9 mouse cellular contexts compared by ENCODE assay signal in the genomic region with DNA sequence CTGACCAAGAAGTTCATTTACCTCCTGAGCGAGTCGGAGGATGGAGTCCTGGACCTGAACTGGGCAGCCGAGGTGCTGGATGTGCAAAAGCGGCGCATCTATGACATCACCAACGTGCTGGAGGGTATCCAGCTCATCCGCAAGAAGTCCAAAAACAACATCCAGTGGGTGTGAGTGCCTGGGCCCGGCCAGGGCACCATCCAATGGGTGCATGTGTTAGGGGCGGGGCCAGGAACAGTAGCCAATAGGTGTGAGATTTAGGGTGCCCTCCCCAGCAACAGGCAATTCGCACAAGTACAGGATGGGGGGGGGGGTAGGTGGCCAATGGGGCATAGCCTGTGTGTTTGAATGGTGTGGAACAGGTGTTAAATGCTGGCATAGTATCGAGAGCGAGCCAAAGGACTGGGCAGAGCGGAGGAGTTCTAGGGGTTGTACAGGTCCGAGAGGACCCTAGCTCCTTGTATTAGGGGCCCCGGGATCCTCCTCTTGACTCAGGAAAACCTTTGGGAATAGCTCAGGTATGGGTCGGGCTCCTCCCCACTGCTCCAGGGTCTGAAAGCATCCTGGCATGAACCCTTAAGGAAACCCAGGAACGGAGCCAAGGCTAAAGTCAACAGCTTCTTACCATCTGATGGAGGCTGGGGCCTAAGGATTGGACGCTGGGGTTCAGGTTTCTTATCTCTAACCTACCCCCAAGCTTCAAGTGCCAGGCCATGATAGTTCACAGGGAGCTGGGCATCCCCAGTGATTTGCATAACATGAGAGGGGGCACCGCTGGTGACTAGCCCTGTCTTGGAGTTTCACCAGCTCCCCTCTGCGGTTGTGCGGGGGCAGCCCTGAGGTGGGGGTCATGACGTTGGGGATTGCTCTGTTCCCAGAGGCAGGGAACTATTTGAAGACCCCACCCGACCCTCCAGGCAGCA. TPM values are rescaled to one million over a fixed set of nuclear protein-coding genes. Genes with fewer than 3 reads are reported as not detected.
DNase-seq lines count a peak whose midpoint lies in the region; ATAC-seq and TF ChIP-seq lines count a peak whose summit lies in the region.
"Had no signal": no experiment of that assay in that cellular context is flagged by ENCODE, and none has a peak within 500 bp of the region (broad histone marks: within the 10 kb centered on the region; RNA-seq: fewer than 3 reads in every experiment).

No protein-coding gene starts in this region.

- H3K36me3 ChIP-seq in heart, embryonic 10.5 days, result peaks cover 12% of the 10 kb centered on the region; the same call in 1 of the 2 replicates
- peaks cover 2% of the 10 kb centered on the region; the same call in 1 of the 2 replicates for H3K36me3 ChIP-seq in kidney, embryonic 14.5 days (ENCODE audit: control insufficient read depth, insufficient read depth, low read length)
- no peaks in the 10 kb centered on the region for H3K36me3 ChIP-seq in midbrain, postnatal 0 days (ENCODE audit: insufficient read depth, low read length)

- TF ChIP-seq CTCF in midbrain, postnatal 0 days (IDR thresholded peaks at IDR 0.05), result no peak

- peak; percentile 34 for ATAC-seq in erythroblast, adult 5-6 weeks (replicated peaks; ENCODE audit: low FRiP score, poor library complexity, severe bottlenecking)
- ATAC-seq in kidney, embryonic 14.5 days (ENCODE audit: low FRiP score, low TSS enrichment), result peak; percentile 91
- peak; percentile 85 for ATAC-seq in midbrain, postnatal 0 days (ENCODE audit: low FRiP score)

- H3K9ac ChIP-seq in kidney, embryonic 14.5 days (ENCODE audit: low read depth, low read length), result peak overlapping the region; percentile 50
- H3K9ac ChIP-seq in midbrain, postnatal 0 days (replicated peaks; ENCODE audit: low read length, poor library complexity, severe bottlenecking), result no peak overlapping the region

- no peaks in the 10 kb centered on the region for H3K27me3 ChIP-seq in heart, embryonic 10.5 days (ENCODE audit: insufficient read depth, poor library complexity, severe bottlenecking)
- no peaks in the 10 kb centered on the region for H3K27me3 ChIP-seq in kidney, embryonic 14.5 days (ENCODE audit: control insufficient read depth, insufficient read depth, low read length)
- no peaks in the 10 kb centered on the region for H3K27me3 ChIP-seq in midbrain, postnatal 0 days (ENCODE audit: insufficient read depth, low read length)

- H3K4me3 ChIP-seq in heart, embryonic 10.5 days, result peak overlapping the region; percentile 58
- peak overlapping the region; percentile 38 for H3K4me3 ChIP-seq in kidney, embryonic 14.5 days (ENCODE audit: low read length)
- H3K4me3 ChIP-seq in midbrain, postnatal 0 days (ENCODE audit: low read depth, low read length), result peak overlapping the region; percentile 22; the same call in 1 of the 2 replicates

- peak overlapping the region; percentile 83 for H3K27ac ChIP-seq in heart, embryonic 10.5 days
- H3K27ac ChIP-seq in kidney, embryonic 14.5 days (ENCODE audit: low read depth, low read length), result peak overlapping the region; percentile 65
- H3K27ac ChIP-seq in midbrain, postnatal 0 days (ENCODE audit: low read depth, low read length), result no peak overlapping the region

- peak; percentile 60 for DNase-seq in urinary bladder, postnatal 25 days (ENCODE audit: low spot score)
- DNase-seq in urinary bladder, postnatal 10 days (ENCODE audit: low spot score), result no peak
- peak; percentile 88 for DNase-seq in heart, embryonic 10.5 days (ENCODE audit: low spot score)
- peak; percentile 87 for DNase-seq in liver
- peak; percentile 89 for DNase-seq in midbrain, postnatal 0 days (ENCODE audit: low spot score)
- DNase-seq in spleen, postnatal 4 days (ENCODE audit: low spot score in 2 of 2), result peak; percentile 88 to 90

- H3K4me1 ChIP-seq in heart, embryonic 10.5 days, result peaks cover 51% of the 10 kb centered on the region
- H3K4me1 ChIP-seq in kidney, embryonic 14.5 days (ENCODE audit: control insufficient read depth, insufficient read depth, low read length), result peaks cover 26% of the 10 kb centered on the region
- no peaks in the 10 kb centered on the region; the same call in 1 of the 2 replicates for H3K4me1 ChIP-seq in midbrain, postnatal 0 days (ENCODE audit: insufficient read depth, low read length)

- WGBS in heart, embryonic 10.5 days, result 8% methylated on average over 23 of the region's 23 CpGs
- WGBS in kidney, embryonic 14.5 days, result 12% methylated on average over 23 of the region's 23 CpGs
- 29% methylated on average over 23 of the region's 23 CpGs for WGBS in midbrain, postnatal 0 days

- H3K9me3 ChIP-seq in heart, embryonic 10.5 days, result no peaks in the 10 kb centered on the region
- no peaks in the 10 kb centered on the region for H3K9me3 ChIP-seq in kidney, embryonic 14.5 days (ENCODE audit: control insufficient read depth, low read length)
- no peaks in the 10 kb centered on the region for H3K9me3 ChIP-seq in midbrain, postnatal 0 days (ENCODE audit: low read length)
- H3K9me3 ChIP-seq: G1E had no signal

- H3K4me2 ChIP-seq in kidney, embryonic 14.5 days (replicated peaks; ENCODE audit: low read depth, low read length), result peak overlapping the region; percentile 54
- H3K4me2 ChIP-seq in midbrain, postnatal 0 days (ENCODE audit: low read depth, low read length, poor library complexity, severe bottlenecking), result peak overlapping the region; percentile 46

RNA-seq across cellular contexts. Expression of a gene that starts 8.5 kb away (rescaled TPM):
- total RNA-seq in erythroblast, adult 5-6 weeks (2015; ENCODE audit: low replicate concordance), result 226 and 246 TPM in 2 replicates
- 344 and 364 TPM in 2 replicates for total RNA-seq in erythroblast, adult 5-6 weeks (2017; ENCODE audit: low replicate concordance)
- polyA plus RNA-seq in heart, embryonic 10.5 days (2016; fragmentation: Nextera tagmentation; extraction: Ambion mirVana), result 6.3 and 6.6 TPM in 2 replicates
- 5.7 and 6.0 TPM in 2 replicates for polyA plus RNA-seq in kidney, embryonic 14.5 days (2014; fragmentation: Nextera tagmentation; extraction: Ambion mirVana)
- total RNA-seq in midbrain, postnatal 0 days (2014; rRNA removed), result 1.1 and 2.0 TPM in 2 replicates
- polyA plus RNA-seq in midbrain, postnatal 0 days (2015; fragmentation: Nextera tagmentation; extraction: Ambion mirVana), result 0.46 and 0.50 TPM in 2 replicates

RNA-seq across cellular contexts. Expression of a gene that starts 25.5 kb away (rescaled TPM):
- total RNA-seq in erythroblast, adult 5-6 weeks (2015; ENCODE audit: low replicate concordance), result 0.19 TPM in 1 of 2 replicates, not detected in the other
- total RNA-seq in erythroblast, adult 5-6 weeks (2017; ENCODE audit: low replicate concordance), result 0.43 TPM in 1 of 2 replicates, not detected in the other
- 3.4 and 3.7 TPM in 2 replicates for polyA plus RNA-seq in heart, embryonic 10.5 days (2016; fragmentation: Nextera tagmentation; extraction: Ambion mirVana)
- 2.0 and 3.0 TPM in 2 replicates for polyA plus RNA-seq in kidney, embryonic 14.5 days (2014; fragmentation: Nextera tagmentation; extraction: Ambion mirVana)
- 5.9 and 7.6 TPM in 2 replicates for total RNA-seq in midbrain, postnatal 0 days (2014; rRNA removed)
- polyA plus RNA-seq in midbrain, postnatal 0 days (2015; fragmentation: Nextera tagmentation; extraction: Ambion mirVana), result 3.7 and 4.1 TPM in 2 replicates

RNA-seq across cellular contexts. Expression of a gene that starts 37.4 kb away (rescaled TPM):
- total RNA-seq in erythroblast, adult 5-6 weeks (2015; ENCODE audit: low replicate concordance), result not detected in 2 replicates
- total RNA-seq in erythroblast, adult 5-6 weeks (2017; ENCODE audit: low replicate concordance), result not detected in 2 replicates
- polyA plus RNA-seq in heart, embryonic 10.5 days (2016; fragmentation: Nextera tagmentation; extraction: Ambion mirVana), result 324 and 492 TPM in 2 replicates
- 848 and 979 TPM in 2 replicates for polyA plus RNA-seq in kidney, embryonic 14.5 days (2014; fragmentation: Nextera tagmentation; extraction: Ambion mirVana)
- total RNA-seq in midbrain, postnatal 0 days (2014; rRNA removed), result 121 and 208 TPM in 2 replicates
- 148 and 156 TPM in 2 replicates for polyA plus RNA-seq in midbrain, postnatal 0 days (2015; fragmentation: Nextera tagmentation; extraction: Ambion mirVana)
- polyA plus RNA-seq: G1E had no signal

Comparison
In these comparisons a context has a peak if more than half of its experiments do, and no peak if none do; other contexts are left out.
1. ATAC-seq: peak in every context shown above with its lines; median percentile 91 in kidney, embryonic 14.5 days; 85 in midbrain, postnatal 0 days; 34 in erythroblast, adult 5-6 weeks.